Mouse (Mus musculus) left cerebral cortex, adult 18-20 months (tissue): Measurements from ENCODE around the gene Rtn4r. TPM values are rescaled to one million over a fixed set of nuclear protein-coding genes. Genes with fewer than 3 reads are reported as not detected.
"Not testable (repeated sequence)": the region's sequence is repeated elsewhere in the genome, so short reads cannot be mapped to it uniquely, and the experiment has no call there.

Experiments used
- DNase-seq, 2 experiments: peaks; one replicate each; pipeline ENCODE4 v3.0.0; 2021 to 2022; ENCODE audit warnings: low spot score in 2 of 2, mixed read lengths in 1 of 2
- microRNA-seq, 2 experiments: library from miRNA; unstranded; fragments of <30 nt; microRNA quantifications; one replicate each; pipeline ENCODE4 v1.2.0; 2021
- total RNA-seq, 2 experiments: library from RNA; stranded (reverse); gene quantifications; 2 replicates each; pipeline ENCODE4 v1.2.3; 2021

The Rtn4r gene
- total RNA-seq, 2 experiments from 2014 or later, result 128 to 135 TPM

- DNase-seq, result no peak
Measured at GRCm38 (mm10) chr16:18191006-18191405, 63.6 kb downstream of the Rtn4r start.

- DNase-seq, result peak; percentile 38 to 50
Measured at GRCm38 (mm10) chr16:18194208-18194985, 67.0 kb downstream of the Rtn4r start.

DNA sequence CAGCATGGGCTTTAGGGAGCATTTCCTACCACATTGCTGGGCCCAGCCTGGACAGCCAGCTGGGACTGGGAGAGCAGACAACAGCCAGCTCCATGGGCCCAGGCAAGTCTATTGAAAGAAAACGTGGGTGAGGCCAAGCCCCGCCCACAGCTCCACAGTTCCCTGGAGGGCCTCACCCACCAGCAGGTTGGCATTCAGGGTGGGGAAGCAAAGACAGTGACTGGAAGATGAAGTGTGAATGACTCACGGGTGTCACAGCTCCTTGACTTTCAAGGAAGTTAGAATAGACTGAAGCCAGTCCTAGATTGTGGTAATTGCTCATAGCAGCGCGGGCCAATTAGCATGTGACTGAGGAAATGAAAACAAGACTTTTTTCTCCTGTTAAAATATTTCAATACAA, 67.6 kb downstream of the Rtn4r start:
- DNase-seq, result peak; percentile 76 to 87

DNA sequence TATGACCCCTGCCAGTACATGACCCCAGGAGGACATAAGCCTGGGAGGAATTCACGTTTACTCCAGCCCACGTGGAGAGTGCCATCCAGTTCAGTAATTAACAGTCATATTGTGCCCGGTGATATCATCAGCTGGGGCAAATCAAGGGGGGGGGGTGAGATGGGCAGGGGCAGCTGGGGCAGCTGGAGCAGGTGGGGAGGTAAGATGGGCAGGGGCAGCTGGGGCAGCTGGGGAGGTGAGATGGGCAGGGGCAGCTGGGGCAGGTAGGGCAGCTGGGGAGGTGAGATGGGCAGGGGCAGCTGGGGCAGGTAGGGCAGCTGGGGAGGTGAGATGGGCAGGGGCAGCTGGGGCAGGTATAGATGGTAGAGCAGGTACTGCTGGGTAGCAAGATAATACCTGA, 68.1 kb downstream of the Rtn4r start:
- not testable (repeated sequence) for DNase-seq

DNA sequence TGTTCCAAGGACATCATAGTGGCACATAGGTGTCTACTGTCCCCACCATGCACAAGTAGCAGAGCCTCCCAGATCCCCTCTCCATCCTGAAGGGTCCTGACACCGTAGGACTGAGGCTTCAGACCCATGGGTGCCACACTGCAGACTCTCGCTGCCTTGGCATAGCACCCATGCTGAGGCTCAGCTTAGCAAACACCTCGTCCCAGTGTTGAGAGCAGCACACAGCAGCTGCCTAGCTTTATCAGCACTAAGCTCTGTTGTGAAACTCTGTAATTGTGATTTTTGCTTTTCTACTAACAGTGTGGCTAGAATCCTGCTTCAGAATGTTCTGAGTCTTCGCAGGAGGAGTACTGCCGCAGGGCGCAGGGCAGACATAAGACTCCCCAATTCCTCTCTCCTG, 70.4 kb downstream of the Rtn4r start:
- DNase-seq, result no peak

DNA sequence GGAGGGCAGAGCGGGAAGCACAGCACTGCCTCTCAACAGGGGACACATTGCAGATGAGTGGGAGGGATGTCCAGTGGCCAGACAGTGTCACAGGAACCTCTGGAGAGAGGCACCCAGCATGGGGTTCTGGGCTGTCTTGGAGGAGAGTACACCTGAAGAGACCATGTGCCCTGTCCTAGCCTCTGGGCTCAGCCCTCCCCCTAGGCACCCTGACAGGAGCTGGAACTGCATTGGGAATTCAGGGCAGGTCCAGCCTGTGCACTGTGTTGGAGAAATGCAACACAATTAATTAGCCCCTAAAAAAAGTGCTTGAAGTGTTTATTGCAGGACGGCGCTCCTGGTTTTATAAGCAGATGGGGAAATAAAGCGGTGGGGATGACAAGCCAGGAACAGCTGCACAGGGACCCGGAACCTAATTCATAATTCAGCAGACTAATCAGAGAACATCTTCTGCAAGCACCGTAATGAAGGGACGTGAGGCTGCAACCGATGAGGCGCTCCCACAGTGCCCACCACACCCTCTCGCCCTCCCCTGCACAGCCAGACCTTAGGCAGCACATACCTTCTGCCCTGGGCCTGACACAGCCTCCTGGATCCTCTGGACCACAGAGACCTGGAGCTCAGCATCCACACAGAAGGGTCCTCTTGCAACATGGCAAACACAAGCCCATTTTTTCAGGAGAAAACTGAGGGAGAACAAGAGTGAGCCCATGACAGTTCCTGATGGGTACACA, 71.1 kb downstream of the Rtn4r start:
- DNase-seq, result no peak

- no peak for DNase-seq
Measured at GRCm38 (mm10) chr16:18200062-18200461, 72.6 kb downstream of the Rtn4r start.

DNA sequence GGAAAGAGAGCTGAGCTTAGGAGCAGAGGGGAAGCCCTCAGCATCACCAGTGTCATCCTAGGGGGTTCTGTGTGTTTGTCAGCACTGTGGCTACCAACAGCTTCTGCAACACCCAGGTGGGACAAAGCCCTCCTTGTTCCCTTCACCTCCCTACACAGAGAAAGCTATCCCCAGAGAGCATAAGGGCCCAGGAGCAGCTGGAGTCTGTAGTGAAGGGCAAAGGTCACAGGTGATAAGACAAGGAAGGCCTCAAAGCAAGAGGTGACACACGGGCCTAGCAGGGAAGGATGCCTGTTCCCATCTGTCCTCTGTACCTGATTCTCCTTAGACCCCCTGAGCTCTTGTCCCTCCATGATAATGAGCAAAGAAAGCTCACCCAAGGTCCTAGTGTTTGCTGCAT, 74.2 kb downstream of the Rtn4r start:
- no peak for DNase-seq

Small RNA genes lying within 50 kb of the gene (microRNA-seq; reads per million reads assigned to microRNA genes)
- 0 to 0.63 reads per million in 2 experiments for gene Mir6366

Other genes with a start within 250 kb of the Rtn4r start
- 1 to 10 TPM; 1.0 to 2.6 TPM for gene Gm20518, start 236.0 kb upstream of the Rtn4r start, total RNA-seq
- gene Tssk1, start 233.4 kb upstream of the Rtn4r start, total RNA-seq, result not detected
- 100 to 1,000 TPM in 1 of 2 experiments, 10 to 100 TPM in 1; 99.4 to 102 TPM for gene Dgcr2, start 229.1 kb upstream of the Rtn4r start, total RNA-seq
- gene Tssk2, start 229.0 kb upstream of the Rtn4r start, total RNA-seq, result not detected
- 10 to 100 TPM; 30.1 to 33.4 TPM for gene Ess2, start 216.3 kb upstream of the Rtn4r start, total RNA-seq
- not detected for gene Gsc2, start 212.6 kb upstream of the Rtn4r start, total RNA-seq
- 10 to 100 TPM; 39.9 to 41.8 TPM for gene Slc25a1, start 199.4 kb upstream of the Rtn4r start, total RNA-seq
- gene Vpreb2, start 147.2 kb upstream of the Rtn4r start, total RNA-seq, result under 1 TPM in 1 of 2 experiments, not detected in 1; 0.51 TPM
- 10 to 100 TPM; 90.4 to 92.7 TPM for gene Dgcr6, start 74.8 kb upstream of the Rtn4r start, total RNA-seq
- 10 to 100 TPM; 30.6 to 37.2 TPM for gene Prodh, start 37.4 kb upstream of the Rtn4r start, total RNA-seq
- not detected for gene Ccdc188, start 90.2 kb downstream of the Rtn4r start, total RNA-seq
- gene Zdhhc8, start 107.5 kb downstream of the Rtn4r start, total RNA-seq, result 100 to 1,000 TPM; 106 to 124 TPM
- gene Trmt2a, start 121.0 kb downstream of the Rtn4r start, total RNA-seq, result 10 to 100 TPM; 41.8 to 48.5 TPM
- 10 to 100 TPM; 85.5 to 91.0 TPM for gene Ranbp1, start 121.1 kb downstream of the Rtn4r start, total RNA-seq
- gene Gm49776, start 130.7 kb downstream of the Rtn4r start, total RNA-seq, result not detected
- gene Dgcr8, start 161.6 kb downstream of the Rtn4r start, total RNA-seq, result 10 to 100 TPM; 41.7 to 42.4 TPM
- gene Tango2, start 220.5 kb downstream of the Rtn4r start, total RNA-seq, result 100 to 1,000 TPM; 137 to 148 TPM
- 10 to 100 TPM; 40.7 TPM for gene Arvcf, start 220.5 kb downstream of the Rtn4r start, total RNA-seq